Mouse (Mus musculus) liver, embryonic 11.5 days (tissue): Measurements from ENCODE around the gene Rhot2. TPM values are rescaled to one million over a fixed set of nuclear protein-coding genes. Genes with fewer than 3 reads are reported as not detected.
"Not testable (repeated sequence)": the region's sequence is repeated elsewhere in the genome, so short reads cannot be mapped to it uniquely, and the experiment has no call there.

Experiments used
- ATAC-seq: fragments of 200-750 bp; cut with Nextera tagmentation; replicated peaks from 2 replicates; pipeline ENCODE4 v1.8.0; 2017; ENCODE audit warnings: moderate number of reproducible peaks, mild to moderate bottlenecking, moderate TSS enrichment, moderate library complexity; ENCODE audit not compliant: low FRiP score
- DNase-seq: peaks from one replicate; pipeline ENCODE4 v3.0.0-alpha.2; 2017; ENCODE audit warnings: low spot score
- H3K27ac ChIP-seq: fragments of 300-500 bp; sonication (generic); 2 replicates; pipeline ENCODE4 v1.5.1; 2014; ENCODE audit warnings: mild to moderate bottlenecking, low read depth, low read length, control low read depth
- H3K27me3 ChIP-seq: fragments of 300-500 bp; sonication (generic); replicated peaks from 2 replicates; pipeline ENCODE4 v1.6.1; 2014; ENCODE audit warnings: low read length, mixed read lengths; ENCODE audit not compliant: control insufficient read depth, insufficient read depth
- H3K36me3 ChIP-seq: fragments of 300-500 bp; sonication (generic); 2 replicates; pipeline ENCODE4 v1.6.1; 2014; ENCODE audit warnings: mild to moderate bottlenecking, low read length, moderate library complexity, mixed read lengths; ENCODE audit not compliant: control insufficient read depth, insufficient read depth
- H3K4me1 ChIP-seq: fragments of 300-500 bp; sonication (generic); replicated peaks from 2 replicates; pipeline ENCODE4 v1.6.1; 2014; ENCODE audit warnings: low read length, mixed read lengths; ENCODE audit not compliant: control insufficient read depth, insufficient read depth
- H3K4me2 ChIP-seq: fragments of 300-500 bp; sonication (generic); 2 replicates; pipeline ENCODE4 v1.6.1; 2014; ENCODE audit warnings: mild to moderate bottlenecking, control low read depth, moderate library complexity
- H3K4me3 ChIP-seq: fragments of 300-500 bp; sonication (generic); 2 replicates; pipeline ENCODE4 v1.5.1; 2014; ENCODE audit warnings: low read depth, low read length, control low read depth
- H3K9ac ChIP-seq: fragments of 300-500 bp; sonication (generic); 2 replicates; pipeline ENCODE4 v1.6.1; 2014; ENCODE audit warnings: low read depth, low read length, control low read depth
- H3K9me3 ChIP-seq: fragments of 300-500 bp; sonication (generic); 2 replicates; pipeline ENCODE4 v1.6.1; 2016; ENCODE audit warnings: low read length, inconsistent platforms, mixed read lengths; ENCODE audit not compliant: control insufficient read depth
- WGBS: fragments of 180-500 bp; shearing (Covaris S2); extraction: QIAGEN DNeasy Blood & Tissue Kit; methylation state at CpG from one replicate; pipeline ENCODE4 v1.1.7; 2014; 5-methylcytosine and 5-hydroxymethylcytosine counted together
- polyA plus RNA-seq: library from polyadenylated mRNA; unstranded; fragments of >200 nt; fragmentation: Nextera tagmentation; extraction: Ambion mirVana; gene quantifications from 2 replicates; pipeline ENCODE4 v1.2.1, GENCODE M21; 2014

The Rhot2 gene
- polyA plus RNA-seq, 1 experiment from 2014 or later = 12.8 TPM

GRCm38 (mm10) chr17:25876347-25876915 lies 31.8 kb upstream of the Rhot2 start:
- H3K27ac ChIP-seq = peak overlapping the region; percentile 86
- no peak for ATAC-seq
- H3K27me3 ChIP-seq = no peaks in the 10 kb centered on the region
- no peak for DNase-seq
- H3K4me3 ChIP-seq = peak overlapping the region; percentile 73
- WGBS = 59% methylated on average over 10 of the region's 10 CpGs
- peak overlapping the region; percentile 88 for H3K4me2 ChIP-seq
- H3K9ac ChIP-seq = peak overlapping the region; percentile 75
- no peaks in the 10 kb centered on the region for H3K9me3 ChIP-seq
- H3K36me3 ChIP-seq = peaks cover 3% of the 10 kb centered on the region; the same call in 1 of the 2 replicates
- peaks cover 39% of the 10 kb centered on the region for H3K4me1 ChIP-seq

GRCm38 (mm10) chr17:25875171-25876136 lies 30.8 kb upstream of the Rhot2 start:
- Histone ChIP-seq H3K36me3 (peaks cover 3% of the 10 kb centered on the region; the same call in 1 of the 2 replicates), H3K9me3 (no peaks in the 10 kb centered on the region), H3K27ac (peak overlapping the region; percentile 86), H3K9ac (peak overlapping the region; percentile 75), H3K27me3 (no peaks in the 10 kb centered on the region), H3K4me2 (peak overlapping the region; percentile 88), H3K4me3 (peak overlapping the region; percentile 73), H3K4me1 (peaks cover 31% of the 10 kb centered on the region)
- 1% methylated on average over 59 of the region's 59 CpGs for WGBS
- peak; percentile 88 for ATAC-seq
- peak; percentile 89 for DNase-seq

GRCm38 (mm10) chr17:25874721-25875170 lies 30.1 kb upstream of the Rhot2 start, which contains the start of gene Mettl26:
Mettl26 (plus strand) TSS chr17:25875074.
- ATAC-seq = peak; percentile 76
- peaks cover 3% of the 10 kb centered on the region; the same call in 1 of the 2 replicates for H3K36me3 ChIP-seq
- WGBS = under 1% methylated on average over 25 of the region's 25 CpGs
- peak within 1 kb of the TSS; percentile 88 for H3K4me2 ChIP-seq
- H3K9ac ChIP-seq = peak within 1 kb of the TSS; percentile 75
- H3K27ac ChIP-seq = peak within 1 kb of the TSS; percentile 86
- H3K9me3 ChIP-seq = no peaks in the 10 kb centered on the region
- peak within 1 kb of the TSS; percentile 73 for H3K4me3 ChIP-seq
- DNase-seq = peak; percentile 97
- H3K27me3 ChIP-seq = no peaks in the 10 kb centered on the region
- H3K4me1 ChIP-seq = peaks cover 26% of the 10 kb centered on the region

GRCm38 (mm10) chr17:25874148-25874720 lies 29.6 kb upstream of the Rhot2 start:
- Histone ChIP-seq H3K27ac (peak overlapping the region; percentile 51), H3K9ac (peak overlapping the region; percentile 55), H3K4me3 (peak overlapping the region; percentile 73), H3K4me2 (peak overlapping the region; percentile 88), H3K4me1 (peaks cover 24% of the 10 kb centered on the region), H3K36me3 (peaks cover 3% of the 10 kb centered on the region; the same call in 1 of the 2 replicates), H3K27me3 (no peaks in the 10 kb centered on the region), H3K9me3 (no peaks in the 10 kb centered on the region)
- ATAC-seq (no peak), DNase-seq (no peak)
- WGBS = 11% methylated on average over 14 of the region's 14 CpGs

- Histone ChIP-seq H3K9me3 (no peaks in the 10 kb centered on the region), H3K27me3 (no peaks in the 10 kb centered on the region), H3K4me1 (peaks cover 26% of the 10 kb centered on the region), H3K4me2 (peak overlapping the region; percentile 88), H3K9ac (no peak overlapping the region), H3K4me3 (peak overlapping the region; percentile 73), H3K27ac (0 out of 2 replicates have a peak overlapping the region, but pooled peaks have one; percentile 51), H3K36me3 (no peaks in the 10 kb centered on the region)
- DNase-seq (no peak), ATAC-seq (no peak)
- WGBS = 79% methylated on average over 11 of the region's 11 CpGs
Measured at GRCm38 (mm10) chr17:25873405-25874147, 28.9 kb upstream of the Rhot2 start.

GRCm38 (mm10) chr17:25872676-25873075 lies 28.0 kb upstream of the Rhot2 start:
- no peak overlapping the region for H3K4me2 ChIP-seq

GRCm38 (mm10) chr17:25871566-25871965 lies 26.9 kb upstream of the Rhot2 start:
- not testable (repeated sequence) for H3K4me3 ChIP-seq, DNase-seq, H3K36me3 ChIP-seq, H3K4me2 ChIP-seq, ATAC-seq, H3K9me3 ChIP-seq, H3K27ac ChIP-seq, H3K9ac ChIP-seq, H3K27me3 ChIP-seq
- H3K4me1 ChIP-seq = peaks cover 28% of the 10 kb centered on the region

More at GRCm38 (mm10) chr17:25872676-25873075, 28.0 kb upstream of the Rhot2 start:
- DNase-seq = no peak
- no peak overlapping the region for H3K9ac ChIP-seq
- no peaks in the 10 kb centered on the region for H3K27me3 ChIP-seq
- no peaks in the 10 kb centered on the region for H3K36me3 ChIP-seq
- H3K4me1 ChIP-seq = peaks cover 31% of the 10 kb centered on the region
- H3K27ac ChIP-seq = no peak overlapping the region
- no peaks in the 10 kb centered on the region for H3K9me3 ChIP-seq
- WGBS = 83% methylated on average over 3 of the region's 3 CpGs
- ATAC-seq = no peak
- no peak overlapping the region for H3K4me3 ChIP-seq

GRCm38 (mm10) chr17:25869954-25870353 lies 25.3 kb upstream of the Rhot2 start:
- 84% methylated on average over 2 of the region's 2 CpGs for whole genome bisulfite sequencing
- Histone ChIP-seq H3K4me2 (no peak overlapping the region), H3K9me3 (no peaks in the 10 kb centered on the region), H3K36me3 (peaks cover 4% of the 10 kb centered on the region; the same call in 1 of the 2 replicates), H3K4me3 (no peak overlapping the region), H3K4me1 (peaks cover 20% of the 10 kb centered on the region), H3K9ac (no peak overlapping the region), H3K27ac (no peak overlapping the region), H3K27me3 (no peaks in the 10 kb centered on the region)
- ATAC-seq (no peak), DNase-seq (no peak)
